ENCODE assay signal across 30 mouse cellular contexts in genomic region chr5:76193075-76193474, GRCm38 (mm10).
"Had no signal": no experiment of that assay in that cellular context is flagged by ENCODE, and none has a peak within 500 bp of the region (broad histone marks: within the 10 kb centered on the region; RNA-seq: fewer than 3 reads in every experiment).

No protein-coding gene starts in this region.

- H3K4me2 ChIP-seq: limb, embryonic 12.5 days; limb, embryonic 13.5 days; limb, embryonic 15.5 days; liver, embryonic 11.5 days; liver, embryonic 12.5 days; liver, embryonic 13.5 days; liver, embryonic 15.5 days; lung, embryonic 15.5 days; midbrain, embryonic 12.5 days; midbrain, embryonic 15.5 days; neural tube, embryonic 12.5 days; neural tube, embryonic 13.5 days had no signal

- ATAC-seq: liver, embryonic 12.5 days; liver, postnatal 0 days; lung, postnatal 0 days; midbrain, embryonic 15.5 days; midbrain, embryonic 16.5 days had no signal

- H3K9me3 ChIP-seq: limb, embryonic 10.5 days; limb, embryonic 12.5 days; limb, embryonic 13.5 days; limb, embryonic 15.5 days; liver, embryonic 12.5 days; liver, embryonic 13.5 days; liver, embryonic 15.5 days; lung, embryonic 15.5 days; megakaryocyte, embryonic 14.5 days; midbrain, embryonic 10.5 days; midbrain, embryonic 12.5 days; midbrain, embryonic 15.5 days; neural tube, embryonic 12.5 days; neural tube, embryonic 13.5 days had no signal

- H3K27ac ChIP-seq: left cerebral cortex, adult 2 months; limb, embryonic 10.5 days; limb, embryonic 12.5 days; limb, embryonic 13.5 days; limb, embryonic 15.5 days; liver, embryonic 12.5 days; liver, embryonic 13.5 days; liver, embryonic 14.5 days; liver, embryonic 15.5 days; lung, embryonic 15.5 days; macrophage; midbrain, embryonic 10.5 days; midbrain, embryonic 12.5 days; midbrain, embryonic 15.5 days; neural tube, embryonic 12.5 days; neural tube, embryonic 13.5 days had no signal

- H3K36me3 ChIP-seq: midbrain, embryonic 15.5 days had no signal

- H3K9ac ChIP-seq: limb, embryonic 12.5 days; limb, embryonic 13.5 days; limb, embryonic 15.5 days; liver, embryonic 12.5 days; liver, embryonic 13.5 days; liver, embryonic 14.5 days; liver, embryonic 15.5 days; liver, postnatal 0 days; lung, embryonic 15.5 days; midbrain, embryonic 12.5 days; midbrain, embryonic 15.5 days; neural tube, embryonic 12.5 days; neural tube, embryonic 13.5 days had no signal

- H3K4me3 ChIP-seq: left cerebral cortex, adult 2 months; limb, embryonic 10.5 days; limb, embryonic 12.5 days; limb, embryonic 13.5 days; limb, embryonic 15.5 days; liver, embryonic 12.5 days; liver, embryonic 13.5 days; liver, embryonic 15.5 days; lung, embryonic 15.5 days; megakaryocyte, embryonic 14.5 days; midbrain, embryonic 10.5 days; midbrain, embryonic 12.5 days; midbrain, embryonic 15.5 days; myocyte; neural tube, embryonic 12.5 days; neural tube, embryonic 13.5 days had no signal

- DNase-seq: left cerebral cortex, postnatal 4 days; liver; liver, embryonic 13.5 days; liver, postnatal 0 days; lung, adult 18-20 months; lung, postnatal 10 days; lung, postnatal 14 days; lung, postnatal 36 days; lung, postnatal 4 days; midbrain, embryonic 14.5 days had no signal

- H3K4me1 ChIP-seq: limb, embryonic 10.5 days; limb, embryonic 12.5 days; midbrain, embryonic 12.5 days; neural tube, embryonic 12.5 days had no signal

- H3K27me3 ChIP-seq: limb, embryonic 12.5 days; limb, embryonic 13.5 days; limb, embryonic 15.5 days; liver, embryonic 12.5 days; liver, embryonic 13.5 days; liver, embryonic 15.5 days; lung, embryonic 15.5 days; megakaryocyte, embryonic 14.5 days; midbrain, embryonic 12.5 days; midbrain, embryonic 15.5 days; neural tube, embryonic 12.5 days; neural tube, embryonic 13.5 days had no signal
